Mouse (Mus musculus) lung, postnatal 0 days (tissue): ENCODE measurements around the gene Inca1.
A peak's percentile ranks its signal among the peaks of the same experiment; 100 is the strongest.

Experiments used
- CTCF ChIP-seq: IDR thresholded peaks from 2 replicates; pipeline ENCODE4 v1.5.1; 2016; ENCODE audit warnings: antibody characterized with exemption, mild to moderate bottlenecking
- EP300 ChIP-seq: IDR thresholded peaks from 2 replicates; pipeline ENCODE4 v1.6.1; 2016; ENCODE audit warnings: antibody characterized with exemption, mild to moderate bottlenecking, control low read depth

DNA sequence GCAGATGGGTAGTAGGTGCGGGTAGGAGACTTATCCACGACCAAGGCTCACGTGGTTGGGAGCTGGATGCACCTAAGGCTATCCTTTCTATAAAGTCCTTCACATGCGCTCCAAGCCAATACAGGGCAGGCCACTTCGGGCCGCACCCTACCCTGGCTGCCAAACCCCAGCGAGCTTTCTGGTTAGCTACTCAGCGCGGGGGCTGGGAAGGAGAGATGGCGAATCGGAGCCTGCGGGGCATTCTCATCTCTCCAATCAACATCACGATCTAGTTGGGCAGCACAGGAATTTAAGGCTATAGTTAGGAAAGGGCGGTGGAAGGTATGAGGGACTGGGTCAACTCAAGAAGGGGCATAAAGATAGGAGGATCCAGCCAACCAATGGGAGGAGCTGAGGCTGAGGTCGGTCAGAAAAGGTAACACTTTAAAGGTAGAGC lies 31.6 kb downstream of the Inca1 start:
- no peak for TF ChIP-seq CTCF
- peak; percentile 38; the same call in 1 of the 2 replicates for TF ChIP-seq EP300
